Mouse (Mus musculus): ENCODE results near the gene Vmn1r3.
"Not testable (repeated sequence)": the region's sequence is repeated elsewhere in the genome, so short reads cannot be mapped to it uniquely, and the experiment has no call there.

GRCm38 (mm10) chr4:3147926-3148325 is 37.2 kb downstream of the Vmn1r3 start:
- TF ChIP-seq GATA1 (IDR thresholded peaks at IDR 0.05; ENCODE audit: borderline replicate concordance, low read length); FLI1 (IDR thresholded peaks at IDR 0.05; ENCODE audit: low read length): not testable (repeated sequence)

Data from megakaryocyte, embryonic 14.5 days (primary cell).